Mouse (Mus musculus) frontal cortex, postnatal 36 days (tissue): ENCODE results near the gene Phlda3.
A peak's percentile ranks its signal among the peaks of the same experiment; 100 is the strongest.

Experiments used
- DNase-seq, 2 experiments: peaks; one replicate each; pipeline ENCODE4 v3.0.0; 2022; ENCODE audit warnings: low spot score in 2 of 2

Phlda3 gene

GRCm38 (mm10) chr1:135765645-135766591, at the start of gene Phlda3:
TSS of gene Phlda3 (plus strand) at chr1:135766119.
- DNase-seq, result peak; percentile 52 to 54

GRCm38 (mm10) chr1:135719486-135719885, 46.4 kb upstream of the Phlda3 start:
- peak; percentile 55 to 74 for DNase-seq

- DNase-seq, result no peak
These were observed 45.9 kb upstream of the Phlda3 start, which contains the start of gene Csrp1 for GRCm38 (mm10) chr1:135719983-135720382. TSS of gene Csrp1 (plus strand) at chr1:135720061.

- no peak for DNase-seq
These were observed 42.9 kb upstream of the Phlda3 start for GRCm38 (mm10) chr1:135723016-135723415.

GRCm38 (mm10) chr1:135724134-135724533, 41.8 kb upstream of the Phlda3 start:
- DNase-seq, result no peak

GRCm38 (mm10) chr1:135725324-135725723, 40.6 kb upstream of the Phlda3 start:
- DNase-seq, result no peak

GRCm38 (mm10) chr1:135725936-135726335, 40.0 kb upstream of the Phlda3 start:
- no peak for DNase-seq

- peak; percentile 80 to 87 for DNase-seq
These were observed 37.1 kb upstream of the Phlda3 start for GRCm38 (mm10) chr1:135728631-135729366.

GRCm38 (mm10) chr1:135729367-135729713, 36.6 kb upstream of the Phlda3 start:
- no peak for DNase-seq

GRCm38 (mm10) chr1:135729821-135730220, 36.1 kb upstream of the Phlda3 start:
- DNase-seq, result no peak

- no peak for DNase-seq
These were observed 35.6 kb upstream of the Phlda3 start for GRCm38 (mm10) chr1:135730296-135730695.

- no peak for DNase-seq
These were observed 34.5 kb upstream of the Phlda3 start for GRCm38 (mm10) chr1:135731393-135731792.

- no peak for DNase-seq
These were observed 33.8 kb upstream of the Phlda3 start for GRCm38 (mm10) chr1:135731897-135732684.

GRCm38 (mm10) chr1:135734225-135734937, 31.5 kb upstream of the Phlda3 start:
- peak in 1 of 2 experiments; percentile 56 for DNase-seq

GRCm38 (mm10) chr1:135735460-135735859, 30.5 kb upstream of the Phlda3 start:
- no peak for DNase-seq

- no peak for DNase-seq
These were observed 20.9 kb upstream of the Phlda3 start for GRCm38 (mm10) chr1:135744987-135745386.

GRCm38 (mm10) chr1:135746248-135746647, 19.7 kb upstream of the Phlda3 start:
- DNase-seq, result no peak

- peak; percentile 82 to 93 for DNase-seq
These were observed 13.1 kb upstream of the Phlda3 start for GRCm38 (mm10) chr1:135752737-135753348.

GRCm38 (mm10) chr1:135755287-135755686, 10.6 kb upstream of the Phlda3 start:
- no peak for DNase-seq

GRCm38 (mm10) chr1:135755913-135756312, 10.0 kb upstream of the Phlda3 start:
- no peak for DNase-seq

- DNase-seq, result no peak
These were observed 8.6 kb upstream of the Phlda3 start for GRCm38 (mm10) chr1:135757287-135757686.
